Mouse (Mus musculus): ENCODE results near the gene 9930111J21Rik2. TPM values are rescaled to one million over a fixed set of nuclear protein-coding genes. Genes with fewer than 3 reads are reported as not detected.

Gene 9930111J21Rik2
- polyA plus RNA-seq (2015; fragmentation: Illumina TruSeq; extraction: RNeasy Lipid Tissue Mini Kit (QIAGEN cat#74804); ENCODE audit: insufficient read depth, low replicate concordance): 201 TPM

GRCm38 (mm10) chr11:49051093-49051891 is at the start of gene 9930111J21Rik2:
9930111J21Rik2 (minus strand) TSS chr11:49051242.

GRCm38 (mm10) chr11:49076001-49076757 is 25.1 kb upstream of the 9930111J21Rik2 start, which contains the start of gene Ifi47:
Ifi47 (plus strand) TSS chr11:49076587.

GRCm38 (mm10) chr11:49063713-49064469 is 12.8 kb upstream of the 9930111J21Rik2 start, which contains the start of gene Tgtp2:
Tgtp2 (minus strand) TSS chr11:49064206.

GRCm38 (mm10) chr11:48994018-48994417 is 57.0 kb downstream of the 9930111J21Rik2 start, which contains the start of gene Tgtp1:
Tgtp1 (minus strand) TSS chr11:48994172.

GRCm38 (mm10) chr11:48991740-48992520 is 59.1 kb downstream of the 9930111J21Rik2 start, which contains the start of gene Gm12185:
Gm12185 (minus strand) TSS chr11:48992226.

GRCm38 (mm10) chr11:48979251-48979650 is 71.8 kb downstream of the 9930111J21Rik2 start, which contains the start of gene 9930111J21Rik1:
9930111J21Rik1 (minus strand) TSS chr11:48979398.

GRCm38 (mm10) chr11:48978240-48978939 is 72.7 kb downstream of the 9930111J21Rik2 start, which contains the start of gene Olfr56:
Olfr56 (plus strand) TSS chr11:48978889.

Other genes with a start within 250 kb of the 9930111J21Rik2 start
- gene Trim41, start 233.9 kb downstream of the 9930111J21Rik2 start, polyA plus RNA-seq (2015; fragmentation: Illumina TruSeq; extraction: RNeasy Lipid Tissue Mini Kit (QIAGEN cat#74804); ENCODE audit: insufficient read depth, low replicate concordance): 21.0 TPM
- gene Trim7, start 225.1 kb downstream of the 9930111J21Rik2 start, polyA plus RNA-seq (2015; fragmentation: Illumina TruSeq; extraction: RNeasy Lipid Tissue Mini Kit (QIAGEN cat#74804); ENCODE audit: insufficient read depth, low replicate concordance): 95.2 TPM
- gene Gm12184, start 224.6 kb downstream of the 9930111J21Rik2 start, polyA plus RNA-seq (2015; fragmentation: Illumina TruSeq; extraction: RNeasy Lipid Tissue Mini Kit (QIAGEN cat#74804); ENCODE audit: insufficient read depth, low replicate concordance): 4.8 TPM
- gene Irgm1, start 179.6 kb downstream of the 9930111J21Rik2 start, polyA plus RNA-seq (2015; fragmentation: Illumina TruSeq; extraction: RNeasy Lipid Tissue Mini Kit (QIAGEN cat#74804); ENCODE audit: insufficient read depth, low replicate concordance): 119 TPM
- gene Gm5431, start 149.0 kb downstream of the 9930111J21Rik2 start, polyA plus RNA-seq (2015; fragmentation: Illumina TruSeq; extraction: RNeasy Lipid Tissue Mini Kit (QIAGEN cat#74804); ENCODE audit: insufficient read depth, low replicate concordance): 7.3 TPM
- gene Psme2b, start 105.1 kb downstream of the 9930111J21Rik2 start, polyA plus RNA-seq (2015; fragmentation: Illumina TruSeq; extraction: RNeasy Lipid Tissue Mini Kit (QIAGEN cat#74804); ENCODE audit: insufficient read depth, low replicate concordance): 66.3 TPM
- 1.4 TPM for gene Olfr56, start 72.4 kb downstream of the 9930111J21Rik2 start, polyA plus RNA-seq (2015; fragmentation: Illumina TruSeq; extraction: RNeasy Lipid Tissue Mini Kit (QIAGEN cat#74804); ENCODE audit: insufficient read depth, low replicate concordance)
- 82.8 TPM for gene 9930111J21Rik1, start 71.8 kb downstream of the 9930111J21Rik2 start, polyA plus RNA-seq (2015; fragmentation: Illumina TruSeq; extraction: RNeasy Lipid Tissue Mini Kit (QIAGEN cat#74804); ENCODE audit: insufficient read depth, low replicate concordance)
- gene Gm12185, start 59.0 kb downstream of the 9930111J21Rik2 start, polyA plus RNA-seq (2015; fragmentation: Illumina TruSeq; extraction: RNeasy Lipid Tissue Mini Kit (QIAGEN cat#74804); ENCODE audit: insufficient read depth, low replicate concordance): 5.8 TPM
- gene Tgtp1, start 57.1 kb downstream of the 9930111J21Rik2 start, polyA plus RNA-seq (2015; fragmentation: Illumina TruSeq; extraction: RNeasy Lipid Tissue Mini Kit (QIAGEN cat#74804); ENCODE audit: insufficient read depth, low replicate concordance): 38.6 TPM
- gene Tgtp2, start 13.0 kb upstream of the 9930111J21Rik2 start, polyA plus RNA-seq (2015; fragmentation: Illumina TruSeq; extraction: RNeasy Lipid Tissue Mini Kit (QIAGEN cat#74804); ENCODE audit: insufficient read depth, low replicate concordance): 120 TPM
- 157 TPM for gene Ifi47, start 25.3 kb upstream of the 9930111J21Rik2 start, polyA plus RNA-seq (2015; fragmentation: Illumina TruSeq; extraction: RNeasy Lipid Tissue Mini Kit (QIAGEN cat#74804); ENCODE audit: insufficient read depth, low replicate concordance)
- 0.17 TPM for gene Olfr1396, start 63.6 kb upstream of the 9930111J21Rik2 start, polyA plus RNA-seq (2015; fragmentation: Illumina TruSeq; extraction: RNeasy Lipid Tissue Mini Kit (QIAGEN cat#74804); ENCODE audit: insufficient read depth, low replicate concordance)
- not detected for gene Olfr1395, start 91.0 kb upstream of the 9930111J21Rik2 start, polyA plus RNA-seq (2015; fragmentation: Illumina TruSeq; extraction: RNeasy Lipid Tissue Mini Kit (QIAGEN cat#74804); ENCODE audit: insufficient read depth, low replicate concordance)
- gene Olfr1394, start 103.1 kb upstream of the 9930111J21Rik2 start, polyA plus RNA-seq (2015; fragmentation: Illumina TruSeq; extraction: RNeasy Lipid Tissue Mini Kit (QIAGEN cat#74804); ENCODE audit: insufficient read depth, low replicate concordance): not detected
- 7.4 TPM for gene Btnl9, start 135.9 kb upstream of the 9930111J21Rik2 start, polyA plus RNA-seq (2015; fragmentation: Illumina TruSeq; extraction: RNeasy Lipid Tissue Mini Kit (QIAGEN cat#74804); ENCODE audit: insufficient read depth, low replicate concordance)
- gene Zfp62, start 152.1 kb upstream of the 9930111J21Rik2 start, polyA plus RNA-seq (2015; fragmentation: Illumina TruSeq; extraction: RNeasy Lipid Tissue Mini Kit (QIAGEN cat#74804); ENCODE audit: insufficient read depth, low replicate concordance): 103 TPM
- 120 TPM for gene Mgat1, start 192.9 kb upstream of the 9930111J21Rik2 start, polyA plus RNA-seq (2015; fragmentation: Illumina TruSeq; extraction: RNeasy Lipid Tissue Mini Kit (QIAGEN cat#74804); ENCODE audit: insufficient read depth, low replicate concordance)
- gene Olfr1393, start 227.1 kb upstream of the 9930111J21Rik2 start, polyA plus RNA-seq (2015; fragmentation: Illumina TruSeq; extraction: RNeasy Lipid Tissue Mini Kit (QIAGEN cat#74804); ENCODE audit: insufficient read depth, low replicate concordance): 0.17 TPM
- 0.17 TPM for gene Olfr1392, start 234.0 kb upstream of the 9930111J21Rik2 start, polyA plus RNA-seq (2015; fragmentation: Illumina TruSeq; extraction: RNeasy Lipid Tissue Mini Kit (QIAGEN cat#74804); ENCODE audit: insufficient read depth, low replicate concordance)

Data from spleen, adult 10 weeks (tissue).